Mouse (Mus musculus): ENCODE results near the gene Cylc1. TPM values are rescaled to one million over a fixed set of nuclear protein-coding genes. Genes with fewer than 3 reads are reported as not detected.

Gene Cylc1
- not detected in 2 replicates for polyA plus RNA-seq (2012; rRNA removed)

DNA sequence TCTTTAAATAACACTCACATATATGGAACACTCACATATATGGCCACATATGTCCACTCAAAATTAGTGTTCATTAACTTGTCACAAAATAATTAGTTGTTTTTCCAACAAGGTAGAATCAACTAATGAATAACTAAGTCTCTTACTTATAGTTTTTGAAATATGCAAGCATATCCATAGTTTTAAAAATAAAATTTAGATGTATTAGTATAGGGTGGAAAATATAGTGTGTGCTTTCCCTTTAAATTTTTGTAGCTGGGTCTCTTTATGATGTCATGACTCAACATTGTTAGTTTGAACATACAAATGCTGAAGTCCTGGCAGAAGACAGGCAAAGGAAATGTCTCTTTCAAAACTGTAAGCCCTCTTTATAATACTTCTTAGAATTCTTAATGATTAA lies at the start of gene Cylc1:
Cylc1 (plus strand) TSS at position 301 of the 400 bp plus-strand sequence.
- TF ChIP-seq POLR2A (IDR thresholded peaks at IDR 0.05; ENCODE audit: borderline replicate concordance, extremely low read depth, insufficient read depth, insufficient read length, poor library complexity, severe bottlenecking) (no peak), CTCF (IDR thresholded peaks at IDR 0.05; ENCODE audit: borderline replicate concordance, extremely low read depth, insufficient read depth, insufficient read length) (no peak)
- no peak for DNase-seq (ENCODE audit: low read depth)

DNA sequence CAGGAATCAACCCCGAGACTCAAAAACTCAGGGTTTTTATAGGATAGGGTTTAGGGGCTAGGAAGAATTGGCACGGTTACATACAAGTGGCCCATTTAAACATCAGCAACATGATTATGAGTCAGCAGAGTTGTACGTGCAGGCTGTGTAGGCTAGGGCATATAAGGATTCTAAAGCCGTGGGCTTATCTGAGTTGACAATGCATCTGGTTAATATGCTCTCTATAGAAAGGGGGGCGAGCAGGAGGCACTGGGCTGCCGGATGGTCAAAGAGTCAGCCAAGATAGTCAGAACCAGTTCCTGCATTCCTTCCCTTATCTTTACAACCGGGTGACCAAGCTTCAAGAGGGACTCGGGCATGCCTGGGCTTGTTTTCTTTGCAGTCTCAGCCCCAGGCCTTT lies 31.5 kb upstream of the Cylc1 start:
- TF ChIP-seq CTCF (IDR thresholded peaks at IDR 0.05; ENCODE audit: borderline replicate concordance, extremely low read depth, insufficient read depth, insufficient read length) (no peak), POLR2A (IDR thresholded peaks at IDR 0.05; ENCODE audit: borderline replicate concordance, extremely low read depth, insufficient read depth, insufficient read length, poor library complexity, severe bottlenecking) (no peak)
- no peak for DNase-seq (ENCODE audit: low read depth)

DNA sequence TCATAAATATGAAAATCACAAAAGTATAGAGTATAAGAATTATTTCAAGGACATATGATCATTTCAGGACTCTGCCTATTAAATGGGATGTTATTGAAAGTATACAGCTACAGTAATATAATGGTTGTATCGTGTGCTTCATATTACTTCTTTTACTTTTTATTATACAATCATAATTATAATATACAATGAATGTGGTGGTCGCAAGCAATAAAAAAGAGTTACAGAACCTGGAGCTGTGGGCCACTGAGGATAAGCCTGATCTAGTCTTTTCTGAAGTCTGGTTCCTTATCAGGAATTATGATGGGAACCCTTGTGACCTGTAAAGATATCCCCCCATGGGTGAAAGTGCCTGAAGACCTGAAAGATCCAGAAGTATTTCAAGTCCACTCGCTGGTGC lies 57.8 kb downstream of the Cylc1 start, which contains the start of gene Gm10112:
Gm10112 (plus strand) TSS at position 301 of the 400 bp plus-strand sequence.
- no peak for DNase-seq (ENCODE audit: low read depth)
- TF ChIP-seq POLR2A (IDR thresholded peaks at IDR 0.05; ENCODE audit: borderline replicate concordance, extremely low read depth, insufficient read depth, insufficient read length, poor library complexity, severe bottlenecking) (no peak), CTCF (IDR thresholded peaks at IDR 0.05; ENCODE audit: borderline replicate concordance, extremely low read depth, insufficient read depth, insufficient read length) (no peak)

Other genes starting within 250 kb of the Cylc1 start
- gene Gm10112, start 57.9 kb downstream of the Cylc1 start, polyA plus RNA-seq (2012; rRNA removed): not detected in 2 replicates